ENCODE assay signal across 18 mouse cellular contexts in the genomic region with DNA sequence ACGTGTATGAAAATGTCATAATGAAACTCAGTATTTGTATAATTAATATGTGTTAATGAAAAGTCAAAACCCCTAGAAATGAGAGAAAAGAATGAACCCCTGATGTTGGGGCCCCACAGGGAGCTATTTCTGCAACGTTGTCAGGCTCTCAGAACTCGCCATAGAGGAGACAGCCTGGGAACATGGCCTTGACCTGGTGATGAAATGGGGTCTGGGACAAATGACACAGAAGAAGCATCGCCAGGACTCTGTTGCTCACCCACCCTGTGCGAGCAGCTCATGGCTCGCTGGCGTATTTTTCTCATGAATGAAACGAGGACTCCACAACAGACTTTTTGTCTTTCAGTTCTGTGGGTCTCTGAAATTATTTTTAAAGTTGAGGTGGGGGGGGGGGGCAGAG.
"Had no signal": no experiment of that assay in that cellular context is flagged by ENCODE, and none has a peak within 500 bp of the region (broad histone marks: within the 10 kb centered on the region; RNA-seq: fewer than 3 reads in every experiment).

No protein-coding gene starts in this region.

- H3K9me3 ChIP-seq: lung, embryonic 15.5 days; neural tube, embryonic 12.5 days had no signal

- ATAC-seq: liver, postnatal 0 days; lung, postnatal 0 days had no signal

- H3K4me1 ChIP-seq: megakaryocyte, embryonic 14.5 days had no signal

- H3K4me3 ChIP-seq: lung, embryonic 15.5 days; megakaryocyte, embryonic 14.5 days; neural tube, embryonic 12.5 days had no signal

- H3K27me3 ChIP-seq: lung, embryonic 15.5 days; megakaryocyte, embryonic 14.5 days; neural tube, embryonic 12.5 days had no signal

- H3K27ac ChIP-seq: lung, embryonic 15.5 days; macrophage; neural tube, embryonic 12.5 days had no signal

- DNase-seq: liver, postnatal 0 days; lung, adult 2 months; lung, postnatal 14 days; lung, postnatal 36 days; midbrain, embryonic 14.5 days; retina, postnatal 1 day; right cerebral cortex, adult 18-20 months; right cerebral cortex, postnatal 25 days; right cerebral cortex, postnatal 4 days; spleen, adult 18-20 months; thymus, adult 18-20 months; thymus, postnatal 25 days; thymus, postnatal 4 days had no signal

- H3K36me3 ChIP-seq: lung, embryonic 15.5 days; neural tube, embryonic 12.5 days had no signal
